Mouse (Mus musculus) embryo, embryonic 9.5 days (tissue): ENCODE data around the gene Vmn2r83.
"Not testable (repeated sequence)": the region's sequence is repeated elsewhere in the genome, so short reads cannot be mapped to it uniquely, and the experiment has no call there.

Source experiments
- DNase-seq: peaks from one replicate; pipeline ENCODE4 v3.0.0-alpha.2; 2017; ENCODE audit errors: extremely low spot score

Gene Vmn2r83

GRCm38 (mm10) chr10:79468431-79468830 is at the start of gene Vmn2r83:
Vmn2r83 (plus strand) TSS chr10:79468731.
- no peak for DNase-seq

GRCm38 (mm10) chr10:79435141-79435820 is 33.2 kb upstream of the Vmn2r83 start:
- DNase-seq = not testable (repeated sequence)

GRCm38 (mm10) chr10:79495886-79496285 is 27.4 kb downstream of the Vmn2r83 start:
- DNase-seq = no peak

- no peak for DNase-seq
Observed at GRCm38 (mm10) chr10:79496701-79497288, 28.3 kb downstream of the Vmn2r83 start.

GRCm38 (mm10) chr10:79502830-79503644 is 34.5 kb downstream of the Vmn2r83 start:
- peak; percentile 8 for DNase-seq

- DNase-seq = no peak
Observed at GRCm38 (mm10) chr10:79506709-79507108, 38.2 kb downstream of the Vmn2r83 start.

- DNase-seq = no peak
Observed at GRCm38 (mm10) chr10:79524433-79524832, 55.9 kb downstream of the Vmn2r83 start.

- no peak for DNase-seq
Observed at GRCm38 (mm10) chr10:79525456-79526325, 57.2 kb downstream of the Vmn2r83 start.

GRCm38 (mm10) chr10:79526661-79527452 is 58.3 kb downstream of the Vmn2r83 start:
- no peak for DNase-seq

GRCm38 (mm10) chr10:79527453-79527845 is 58.9 kb downstream of the Vmn2r83 start:
- no peak for DNase-seq

- DNase-seq = no peak
Observed at GRCm38 (mm10) chr10:79528081-79528480, 59.5 kb downstream of the Vmn2r83 start.

- DNase-seq = no peak
Observed at GRCm38 (mm10) chr10:79530241-79530640, 61.7 kb downstream of the Vmn2r83 start.

GRCm38 (mm10) chr10:79530721-79531120 is 62.2 kb downstream of the Vmn2r83 start:
- no peak for DNase-seq

GRCm38 (mm10) chr10:79531593-79531992 is 63.1 kb downstream of the Vmn2r83 start:
- DNase-seq = no peak

GRCm38 (mm10) chr10:79532678-79533077 is 64.1 kb downstream of the Vmn2r83 start:
- DNase-seq = no peak

- DNase-seq = peak; percentile 88
Observed at GRCm38 (mm10) chr10:79533126-79533911, 64.8 kb downstream of the Vmn2r83 start, which contains the start of gene Plpp2. Plpp2 (minus strand) TSS chr10:79533796.

GRCm38 (mm10) chr10:79534426-79534825 is 65.9 kb downstream of the Vmn2r83 start:
- no peak for DNase-seq

GRCm38 (mm10) chr10:79535431-79535830 is 66.9 kb downstream of the Vmn2r83 start:
- no peak for DNase-seq

- DNase-seq = no peak
Observed at GRCm38 (mm10) chr10:79536461-79537080, 68.0 kb downstream of the Vmn2r83 start.
